Mouse (Mus musculus) limb, embryonic 15.5 days (tissue): ENCODE data around the gene Tmem88. TPM values are rescaled to one million over a fixed set of nuclear protein-coding genes. Genes with fewer than 3 reads are reported as not detected.
A peak's percentile ranks its signal among the peaks of the same experiment; 100 is the strongest.

Experiments
- ATAC-seq: fragments of 200-750 bp; cut with Nextera tagmentation; 2 replicates; pipeline ENCODE4 v1.8.0; 2017; ENCODE audit warnings: low read depth, moderate TSS enrichment; ENCODE audit not compliant: insufficient number of reproducible peaks, low FRiP score, low TSS enrichment
- H3K27ac ChIP-seq: fragments of 300-500 bp; sonication (generic); 2 replicates; pipeline ENCODE4 v1.5.1; 2015; ENCODE audit warnings: moderate library complexity, mild to moderate bottlenecking, inconsistent platforms
- H3K27me3 ChIP-seq: fragments of 300-500 bp; sonication (generic); 2 replicates; pipeline ENCODE4 v1.6.1; 2015; ENCODE audit warnings: inconsistent platforms
- H3K36me3 ChIP-seq: fragments of 300-500 bp; sonication (generic); 2 replicates; pipeline ENCODE4 v1.6.1; 2015; ENCODE audit warnings: inconsistent platforms
- H3K4me1 ChIP-seq: fragments of 300-500 bp; sonication (generic); 2 replicates; pipeline ENCODE4 v1.6.1; 2015; ENCODE audit warnings: inconsistent platforms
- H3K4me2 ChIP-seq: fragments of 300-500 bp; sonication (generic); 2 replicates; pipeline ENCODE4 v1.6.1; 2015; ENCODE audit warnings: mild to moderate bottlenecking, inconsistent platforms
- H3K4me3 ChIP-seq: fragments of 300-500 bp; sonication (generic); 2 replicates; pipeline ENCODE4 v1.5.1; 2015; ENCODE audit warnings: mild to moderate bottlenecking, inconsistent platforms
- H3K9ac ChIP-seq: fragments of 300-500 bp; sonication (generic); 2 replicates; pipeline ENCODE4 v1.6.1; 2015; ENCODE audit warnings: inconsistent platforms
- H3K9me3 ChIP-seq: fragments of 300-500 bp; sonication (generic); 2 replicates; pipeline ENCODE4 v1.6.1; 2016; ENCODE audit warnings: inconsistent platforms
- WGBS: fragments of 180-500 bp; shearing (Covaris S2); methylation state at CpG from one replicate; pipeline ENCODE4 v1.1.7; 2015; 5-methylcytosine and 5-hydroxymethylcytosine counted together
- polyA plus RNA-seq: library from polyadenylated mRNA; unstranded; fragments of >200 nt; fragmentation: Nextera tagmentation; extraction: Ambion mirVana; gene quantifications from 2 replicates; pipeline ENCODE4 v1.2.1, GENCODE M21; 2015

Tmem88 gene
- polyA plus RNA-seq, 1 experiment from 2014 or later: 18.8 TPM

DNA sequence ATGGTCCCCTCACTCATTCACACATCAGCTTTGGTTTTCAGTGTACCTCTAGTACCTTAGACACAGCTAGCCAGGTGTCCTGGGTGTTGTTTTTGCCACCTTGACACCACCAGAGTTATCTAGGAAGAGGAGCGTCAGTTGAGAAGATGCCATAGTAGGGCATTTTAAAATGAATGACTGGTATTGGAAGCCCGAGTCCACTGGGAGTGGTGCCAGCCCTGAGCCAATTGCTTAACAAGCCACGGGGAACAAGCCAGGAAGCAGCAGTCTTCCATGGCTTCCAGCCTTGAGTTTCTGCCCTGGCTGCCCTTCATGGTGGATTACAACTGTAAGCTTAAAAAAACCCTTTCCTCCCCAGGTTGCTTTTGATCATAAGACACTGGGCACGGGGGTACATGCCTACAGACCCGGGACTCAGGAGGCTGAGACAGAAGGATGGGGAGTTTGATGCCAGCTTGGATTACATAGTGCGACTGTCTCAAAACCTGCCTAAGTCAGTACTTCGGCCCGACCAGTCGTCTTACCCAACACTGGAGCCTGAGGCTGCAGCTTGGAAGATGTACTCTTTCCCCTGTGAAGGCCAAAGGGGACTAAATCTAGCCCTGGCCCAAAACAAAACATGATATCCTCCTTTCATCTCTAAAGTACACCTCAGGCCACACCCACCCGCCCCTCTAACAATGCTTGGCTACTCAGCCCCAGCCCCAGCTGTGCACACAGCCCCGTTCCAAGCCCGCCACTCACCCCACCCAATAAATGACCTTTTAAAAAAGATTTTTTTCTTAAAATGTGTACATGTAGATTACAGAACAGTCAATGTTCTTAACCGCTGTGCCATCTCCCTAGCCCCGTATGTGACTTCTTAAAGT, 8.3 kb downstream of the Tmem88 start:
- H3K9me3 ChIP-seq: no peaks in the 10 kb centered on the region
- H3K9ac ChIP-seq: no peak overlapping the region
- peaks cover 12% of the 10 kb centered on the region for H3K4me1 ChIP-seq
- no peak overlapping the region for H3K4me3 ChIP-seq
- H3K36me3 ChIP-seq: peaks cover 8% of the 10 kb centered on the region; the same call in 1 of the 2 replicates
- H3K27me3 ChIP-seq: no peaks in the 10 kb centered on the region
- no peak overlapping the region for H3K27ac ChIP-seq
- ATAC-seq: 0 out of 2 replicates have a peak, but pooled peaks have one; percentile 2
- no peak overlapping the region for H3K4me2 ChIP-seq
- WGBS: 64% methylated on average over 14 of the region's 14 CpGs

DNA sequence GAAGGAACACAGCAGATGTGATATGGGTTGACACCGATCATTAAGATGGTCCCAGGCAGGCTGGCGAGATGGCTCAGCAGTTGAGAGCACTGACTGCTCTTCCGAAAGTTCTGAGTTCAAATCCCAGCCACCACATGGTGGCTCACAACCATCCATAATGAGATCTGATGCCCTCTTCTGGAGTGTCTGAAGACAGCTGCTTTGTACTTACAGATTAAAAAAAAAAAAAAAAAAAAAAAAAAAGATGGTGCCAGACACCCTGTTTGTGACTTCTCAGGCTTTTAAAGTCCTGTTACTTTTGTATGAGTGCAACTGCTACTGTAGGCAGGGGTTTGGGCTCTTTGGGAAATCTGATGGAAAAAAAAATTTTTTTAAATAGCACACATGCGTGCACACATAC, 9.4 kb downstream of the Tmem88 start:
- H3K9ac ChIP-seq: no peak overlapping the region
- H3K4me2 ChIP-seq: no peak overlapping the region
- peaks cover 5% of the 10 kb centered on the region for H3K4me1 ChIP-seq
- no peaks in the 10 kb centered on the region for H3K9me3 ChIP-seq
- H3K36me3 ChIP-seq: peaks cover 8% of the 10 kb centered on the region; the same call in 1 of the 2 replicates
- H3K27ac ChIP-seq: no peak overlapping the region; the same call in 1 of the 2 replicates
- no peaks in the 10 kb centered on the region for H3K27me3 ChIP-seq
- 93% methylated on average over 4 of the region's 4 CpGs for WGBS
- H3K4me3 ChIP-seq: no peak overlapping the region
- no peak for ATAC-seq

DNA sequence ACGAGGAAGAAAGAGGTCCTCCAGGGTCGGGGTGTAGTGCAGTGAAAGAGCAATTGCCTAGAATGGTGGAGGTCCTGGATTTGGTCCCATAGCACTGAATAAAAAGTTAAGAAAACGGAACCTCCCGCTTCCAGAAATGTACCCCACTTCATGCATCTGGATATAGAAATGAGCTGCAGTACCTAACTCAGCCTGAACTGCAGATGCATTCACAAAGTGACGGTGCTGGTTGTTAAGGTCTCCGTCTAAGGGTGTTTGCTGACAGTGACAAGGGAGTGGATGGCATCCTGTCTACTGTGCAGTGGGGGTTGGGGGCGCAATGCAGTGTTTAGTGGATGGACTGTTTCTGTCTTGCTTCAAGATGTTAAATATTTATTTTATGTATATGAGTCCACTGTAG, 11.3 kb downstream of the Tmem88 start:
- Histone ChIP-seq H3K27me3 (no peaks in the 10 kb centered on the region), H3K9ac (no peak overlapping the region), H3K27ac (no peak overlapping the region), H3K36me3 (0 out of 2 replicates have a peak, but pooled peaks cover 4% of the 10 kb centered on the region), H3K4me2 (no peak overlapping the region), H3K9me3 (no peaks in the 10 kb centered on the region), H3K4me1 (peaks cover 9% of the 10 kb centered on the region), H3K4me3 (no peak overlapping the region)
- WGBS: 75% methylated on average over 7 of the region's 7 CpGs
- ATAC-seq: no peak

DNA sequence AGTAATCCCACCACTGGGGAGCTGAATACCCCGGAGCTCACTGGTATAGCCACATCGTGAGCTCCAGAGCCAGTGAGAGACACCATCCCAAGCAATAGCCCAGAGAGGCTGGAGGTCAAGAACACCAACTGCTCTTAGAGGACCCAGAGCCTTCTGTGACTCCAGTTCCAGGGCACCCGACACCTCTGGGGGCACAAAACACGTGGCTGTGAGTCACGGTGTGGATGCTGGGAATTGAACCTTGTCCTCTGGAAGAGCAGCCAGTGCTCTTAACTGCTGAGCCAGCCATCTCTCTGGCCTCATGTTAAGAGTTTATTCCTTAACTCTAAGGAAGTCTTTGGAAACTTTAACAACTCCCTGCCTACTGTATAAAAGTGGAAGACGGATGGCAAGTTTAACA, 13.1 kb downstream of the Tmem88 start:
- H3K9me3 ChIP-seq: no peaks in the 10 kb centered on the region
- WGBS: 71% methylated on average over 6 of the region's 6 CpGs

DNA sequence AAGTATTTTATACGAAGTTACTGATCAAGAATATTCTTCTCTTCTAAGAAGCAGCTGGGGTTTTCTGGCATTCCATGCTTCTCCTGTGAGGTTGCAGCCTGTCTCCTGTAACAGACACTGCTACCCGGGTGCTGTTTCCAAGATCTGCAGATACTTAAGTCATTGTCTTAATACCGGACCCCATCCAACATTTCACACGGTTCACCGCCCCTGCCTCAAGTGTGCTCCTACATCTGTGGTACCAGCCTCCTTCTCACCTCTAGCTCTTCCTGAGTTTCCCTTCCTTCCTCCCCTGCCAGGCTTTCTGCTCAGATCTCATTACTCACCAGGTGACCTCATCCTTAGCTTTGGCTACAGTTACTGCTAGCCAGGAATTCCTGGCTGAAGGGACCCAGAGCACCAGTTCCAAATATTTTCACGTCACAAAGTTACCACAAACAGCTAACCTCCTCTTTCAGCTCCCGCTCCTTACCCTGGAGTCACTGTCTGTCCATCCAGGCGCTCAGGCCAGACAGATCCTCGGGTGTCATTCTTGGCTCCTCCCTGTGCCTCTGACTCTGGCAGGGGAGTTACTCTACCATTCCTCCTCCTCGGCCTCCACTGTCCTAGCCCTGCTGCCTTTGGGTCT, 15.4 kb downstream of the Tmem88 start:
- Histone ChIP-seq H3K27ac (peak overlapping the region; percentile 9; the same call in 1 of the 2 replicates), H3K4me2 (no peak overlapping the region), H3K36me3 (peaks cover 9% of the 10 kb centered on the region; the same call in 1 of the 2 replicates), H3K9ac (no peak overlapping the region), H3K4me1 (peaks cover 4% of the 10 kb centered on the region; the same call in 1 of the 2 replicates), H3K9me3 (no peaks in the 10 kb centered on the region), H3K4me3 (no peak overlapping the region), H3K27me3 (no peaks in the 10 kb centered on the region)
- ATAC-seq: no peak
- 59% methylated on average over 10 of the region's 10 CpGs for WGBS

More for the DNA sequence above, 13.1 kb downstream of the Tmem88 start:
- H3K4me3 ChIP-seq: no peak overlapping the region
- H3K27me3 ChIP-seq: no peaks in the 10 kb centered on the region
- H3K36me3 ChIP-seq: 0 out of 2 replicates have a peak, but pooled peaks cover 4% of the 10 kb centered on the region
- H3K4me1 ChIP-seq: peaks cover 7% of the 10 kb centered on the region
- no peak overlapping the region for H3K27ac ChIP-seq
- no peak overlapping the region for H3K9ac ChIP-seq
- H3K4me2 ChIP-seq: no peak overlapping the region
- ATAC-seq: no peak

DNA sequence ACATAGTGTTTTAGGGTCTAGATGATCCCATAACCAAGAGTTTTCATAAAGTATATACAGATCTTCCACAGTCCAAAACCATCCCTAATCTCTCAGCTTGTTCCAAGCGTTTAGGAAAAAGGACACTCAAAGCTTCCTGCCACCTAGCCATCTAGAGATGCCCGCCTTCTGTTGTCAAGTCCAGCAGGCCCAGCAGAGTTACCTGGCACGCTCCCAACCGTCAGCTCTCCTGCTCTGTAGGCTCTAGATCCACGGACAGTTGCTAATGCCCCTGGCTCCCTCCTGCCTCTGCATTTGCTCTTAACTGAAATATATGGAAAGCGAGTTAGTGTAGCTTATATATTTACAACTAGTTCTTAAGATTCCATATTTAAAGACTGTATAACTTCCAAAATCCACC, 16.7 kb downstream of the Tmem88 start:
- H3K9ac ChIP-seq: no peak overlapping the region
- no peak overlapping the region for H3K27ac ChIP-seq
- no peaks in the 10 kb centered on the region for H3K27me3 ChIP-seq
- peaks cover 11% of the 10 kb centered on the region; the same call in 1 of the 2 replicates for H3K36me3 ChIP-seq
- no peak for ATAC-seq
- peaks cover 4% of the 10 kb centered on the region; the same call in 1 of the 2 replicates for H3K4me1 ChIP-seq
- H3K4me2 ChIP-seq: no peak overlapping the region
- WGBS: 79% methylated on average over 6 of the region's 6 CpGs
- no peaks in the 10 kb centered on the region for H3K9me3 ChIP-seq
- H3K4me3 ChIP-seq: no peak overlapping the region

DNA sequence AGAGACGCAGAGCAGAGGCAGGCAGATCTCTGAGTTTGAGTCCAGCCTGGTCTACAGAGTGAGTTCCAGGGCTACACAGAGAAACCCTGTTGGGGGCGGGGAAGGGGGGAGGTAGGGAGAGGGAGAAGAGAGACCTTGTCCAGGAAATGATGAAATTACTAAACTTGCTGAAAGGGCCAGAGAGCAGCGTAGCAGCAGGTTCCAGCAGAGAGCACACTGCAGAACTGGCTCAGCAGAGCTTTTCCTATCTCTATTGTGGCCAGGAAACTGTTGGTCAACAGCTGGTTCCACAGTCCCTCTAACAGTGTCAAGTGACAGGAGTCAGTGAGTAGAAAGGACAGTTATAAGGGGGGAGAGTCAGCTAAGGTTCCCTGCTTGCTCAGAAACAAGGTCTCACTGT, 18.4 kb downstream of the Tmem88 start:
- no peak for ATAC-seq
- no peaks in the 10 kb centered on the region for H3K27me3 ChIP-seq
- peaks cover 4% of the 10 kb centered on the region; the same call in 1 of the 2 replicates for H3K4me1 ChIP-seq
- no peak overlapping the region for H3K27ac ChIP-seq
- H3K36me3 ChIP-seq: peaks cover 11% of the 10 kb centered on the region; the same call in 1 of the 2 replicates
- no peak overlapping the region for H3K4me3 ChIP-seq
- H3K9ac ChIP-seq: no peak overlapping the region
- no peaks in the 10 kb centered on the region for H3K9me3 ChIP-seq
- H3K4me2 ChIP-seq: no peak overlapping the region
- WGBS: 80% methylated on average over 3 of the region's 3 CpGs

DNA sequence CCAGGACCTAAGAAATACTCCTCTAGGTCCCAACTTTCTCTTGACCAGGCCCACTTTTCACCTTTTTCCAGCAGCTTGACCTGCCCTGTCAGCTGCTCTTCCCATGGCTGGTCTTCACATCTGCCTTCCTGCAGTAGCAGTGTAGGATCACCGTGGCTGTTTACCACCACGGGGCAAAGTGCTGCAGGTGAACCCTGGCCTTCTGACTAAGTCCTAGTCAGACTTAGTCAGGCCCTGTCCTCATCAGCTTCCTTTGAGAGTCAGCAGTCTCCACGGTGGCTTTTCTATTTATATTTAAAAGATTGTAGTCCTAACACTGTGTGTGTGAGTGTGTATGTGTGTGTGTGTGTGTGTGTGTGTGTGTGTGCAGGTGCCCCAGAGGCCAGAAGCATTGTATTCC, 20.3 kb downstream of the Tmem88 start:
- H3K27ac ChIP-seq: no peak overlapping the region
- peaks cover 3% of the 10 kb centered on the region; the same call in 1 of the 2 replicates for H3K4me1 ChIP-seq
- H3K9me3 ChIP-seq: no peaks in the 10 kb centered on the region
- peaks cover 21% of the 10 kb centered on the region; the same call in 1 of the 2 replicates for H3K36me3 ChIP-seq
- H3K27me3 ChIP-seq: no peaks in the 10 kb centered on the region
- 82% methylated on average over 3 of the region's 3 CpGs for WGBS
- no peak overlapping the region for H3K4me2 ChIP-seq
- no peak overlapping the region for H3K4me3 ChIP-seq
- ATAC-seq: no peak
- H3K9ac ChIP-seq: no peak overlapping the region

DNA sequence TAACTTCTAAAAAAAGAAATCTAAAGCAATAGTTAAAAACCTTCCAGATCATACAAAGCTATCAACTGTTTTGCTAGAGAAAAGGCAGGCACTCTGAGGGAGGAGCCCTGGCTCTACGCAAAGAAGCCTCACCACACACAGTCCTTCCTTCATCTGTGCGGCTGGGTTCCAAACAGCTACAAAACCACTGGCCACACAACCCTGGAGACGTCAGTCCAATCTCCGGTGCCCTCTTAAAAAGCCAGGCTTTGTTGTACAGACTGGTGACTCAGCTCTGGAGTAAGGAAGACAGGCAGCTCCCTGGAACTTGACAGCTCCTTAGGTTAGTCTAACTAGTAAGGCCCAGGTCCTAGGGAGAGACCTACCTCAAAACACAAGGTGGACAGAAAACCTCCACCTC, 22.4 kb downstream of the Tmem88 start:
- Histone ChIP-seq H3K9ac (no peak overlapping the region), H3K27ac (no peak overlapping the region), H3K4me1 (peaks cover 19% of the 10 kb centered on the region), H3K9me3 (no peaks in the 10 kb centered on the region), H3K36me3 (peaks cover 21% of the 10 kb centered on the region; the same call in 1 of the 2 replicates), H3K4me3 (no peak overlapping the region), H3K4me2 (no peak overlapping the region), H3K27me3 (no peaks in the 10 kb centered on the region)
- ATAC-seq: no peak
- WGBS: 83% methylated on average over 4 of the region's 4 CpGs

DNA sequence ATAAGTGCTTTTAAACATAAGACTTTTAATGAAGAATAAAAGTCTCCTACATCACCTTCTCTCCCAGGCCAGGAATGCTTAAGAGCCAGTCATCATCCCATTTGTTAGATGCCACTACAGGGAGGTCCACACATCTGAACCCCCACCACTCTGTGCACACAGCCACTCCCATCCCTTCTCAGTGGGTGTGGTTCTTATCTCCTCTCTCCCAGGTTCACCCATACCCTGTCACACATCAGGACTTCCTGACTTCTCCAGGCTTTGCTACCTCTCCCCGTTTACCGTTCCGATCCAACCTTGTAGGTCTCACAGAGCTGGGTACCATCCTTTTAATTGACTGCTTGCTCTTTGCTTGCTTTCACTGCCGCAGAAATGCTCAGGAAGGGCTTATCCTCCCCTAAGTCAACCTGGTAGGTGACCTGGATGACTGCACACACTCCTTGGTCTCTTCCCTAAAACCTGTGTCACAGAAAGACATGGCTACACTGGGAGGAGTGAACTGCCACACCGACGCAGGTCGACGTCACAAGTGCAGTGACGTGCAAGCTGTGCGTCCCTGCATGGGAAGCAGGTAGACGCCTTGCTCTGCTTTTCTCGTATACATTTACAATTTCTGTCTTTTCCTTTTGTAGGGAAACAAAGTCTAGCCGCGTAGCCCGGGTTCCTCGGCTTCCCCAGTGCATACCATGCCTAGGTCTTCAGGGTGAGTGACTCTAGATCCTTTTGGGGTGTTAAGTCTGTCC, 24.6 kb downstream of the Tmem88 start:
- WGBS: 91% methylated on average over 16 of the region's 16 CpGs
- H3K27me3 ChIP-seq: no peaks in the 10 kb centered on the region
- no peak overlapping the region for H3K27ac ChIP-seq
- peaks cover 19% of the 10 kb centered on the region; the same call in 1 of the 2 replicates for H3K36me3 ChIP-seq
- H3K4me3 ChIP-seq: no peak overlapping the region
- H3K4me1 ChIP-seq: peaks cover 21% of the 10 kb centered on the region
- no peaks in the 10 kb centered on the region for H3K9me3 ChIP-seq
- H3K4me2 ChIP-seq: no peak overlapping the region
- no peak overlapping the region for H3K9ac ChIP-seq
- no peak for ATAC-seq

DNA sequence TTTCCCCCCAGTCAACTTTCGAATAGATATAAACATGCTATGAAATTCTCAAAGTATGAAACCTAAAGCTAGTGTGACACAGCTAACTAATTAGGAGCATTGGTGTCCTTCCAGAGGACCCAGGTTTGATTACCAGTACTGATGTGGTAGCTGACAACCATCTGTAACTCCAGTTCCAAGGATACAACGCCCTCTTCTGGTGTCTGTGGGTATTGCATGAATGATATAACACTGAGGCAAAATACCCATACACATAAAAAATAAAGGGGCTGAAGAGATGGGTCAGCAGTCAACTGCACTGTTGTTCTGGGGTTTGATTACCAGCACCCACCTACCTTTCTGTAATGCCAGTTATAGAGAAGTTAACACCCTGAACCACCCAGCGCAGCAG, 25.3 kb downstream of the Tmem88 start:
- Histone ChIP-seq H3K4me3 (no peak overlapping the region), H3K36me3 (peaks cover 19% of the 10 kb centered on the region; the same call in 1 of the 2 replicates), H3K27me3 (no peaks in the 10 kb centered on the region), H3K4me1 (peaks cover 27% of the 10 kb centered on the region), H3K27ac (no peak overlapping the region), H3K9me3 (no peaks in the 10 kb centered on the region), H3K4me2 (no peak overlapping the region), H3K9ac (no peak overlapping the region)
- no peak for ATAC-seq
- WGBS: 61% methylated on average over 3 of the region's 3 CpGs
